Mouse (Mus musculus): Measurements from ENCODE around the gene Ppp1r3d. TPM values are rescaled to one million over a fixed set of nuclear protein-coding genes. Genes with fewer than 3 reads are reported as not detected.

Gene Ppp1r3d
- polyA plus RNA-seq, 1 experiment, result 4.0 TPM

DNA sequence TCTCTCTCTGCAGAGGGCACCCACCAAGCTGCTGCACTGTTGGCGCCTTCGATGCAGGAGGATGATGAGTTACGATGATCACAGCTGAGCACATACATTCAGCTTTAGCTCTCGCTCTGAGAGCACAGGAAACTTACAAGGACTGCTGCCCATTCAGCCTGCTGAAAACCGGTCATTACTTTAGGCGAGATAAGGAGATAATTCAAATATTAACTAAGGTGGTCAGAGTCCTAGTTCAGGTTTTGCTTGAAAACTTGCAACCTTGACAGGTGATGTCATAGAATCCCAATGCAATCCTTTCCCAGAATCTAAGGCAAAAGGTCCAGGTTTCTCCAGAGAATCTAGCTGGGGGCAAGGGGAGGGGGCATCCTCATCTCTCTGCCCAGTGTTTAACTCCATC, 15.2 kb upstream of the Ppp1r3d start:
- TF ChIP-seq CTCF (IDR thresholded peaks at IDR 0.05; ENCODE audit: borderline replicate concordance, extremely low read depth, insufficient read depth, insufficient read length) (no peak), POLR2A (IDR thresholded peaks at IDR 0.05; ENCODE audit: borderline replicate concordance, extremely low read depth, insufficient read depth, insufficient read length, poor library complexity, severe bottlenecking) (no peak)
- DNase-seq (ENCODE audit: low read depth), result no peak

DNA sequence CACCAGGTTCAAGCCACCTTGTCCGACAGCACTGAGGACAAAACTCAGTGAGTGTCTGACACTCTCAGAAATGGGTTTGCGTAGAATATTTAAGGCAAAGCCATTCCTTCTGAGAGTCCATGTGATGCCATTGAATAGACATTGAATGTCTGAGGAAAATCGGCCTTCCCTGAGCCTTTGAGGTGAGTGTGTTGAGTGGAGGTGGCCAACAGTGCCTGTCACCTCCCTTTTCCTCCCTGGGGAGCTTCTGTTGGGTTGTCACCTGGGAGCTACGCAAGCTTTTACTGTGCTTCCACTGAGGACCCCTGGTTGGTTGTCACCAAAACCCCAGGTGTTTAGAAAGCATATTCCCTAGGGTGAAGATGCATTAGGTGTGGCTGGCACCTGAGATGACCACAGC, 14.4 kb upstream of the Ppp1r3d start:
- no peak for TF ChIP-seq CTCF (IDR thresholded peaks at IDR 0.05; ENCODE audit: borderline replicate concordance, extremely low read depth, insufficient read depth, insufficient read length)
- no peak for TF ChIP-seq POLR2A (IDR thresholded peaks at IDR 0.05; ENCODE audit: borderline replicate concordance, extremely low read depth, insufficient read depth, insufficient read length, poor library complexity, severe bottlenecking)

DNA sequence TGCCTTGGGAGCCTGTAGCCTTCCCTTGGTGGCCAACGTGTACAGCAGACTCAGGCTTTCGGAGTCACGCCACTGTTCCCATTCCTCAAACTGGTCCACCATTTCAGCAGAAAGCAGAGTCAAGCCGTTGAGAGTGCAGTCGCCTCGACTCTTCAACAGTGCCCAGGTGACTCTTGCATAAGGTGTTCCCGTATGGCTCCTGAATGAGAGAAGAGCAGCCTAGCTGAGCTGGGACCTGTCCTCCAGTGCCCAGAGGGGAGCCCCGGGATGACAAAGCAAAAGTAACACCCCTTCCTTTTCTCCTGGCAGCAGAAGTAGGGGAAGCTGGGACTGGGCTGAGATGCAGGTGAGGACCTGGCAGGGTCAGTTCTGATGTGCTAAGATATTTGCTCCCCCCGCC, 13.9 kb upstream of the Ppp1r3d start:
- TF ChIP-seq CTCF (IDR thresholded peaks at IDR 0.05; ENCODE audit: borderline replicate concordance, extremely low read depth, insufficient read depth, insufficient read length) (no peak), POLR2A (IDR thresholded peaks at IDR 0.05; ENCODE audit: borderline replicate concordance, extremely low read depth, insufficient read depth, insufficient read length, poor library complexity, severe bottlenecking) (no peak)
- DNase-seq (ENCODE audit: low read depth), result no peak

More for the DNA sequence above, 14.4 kb upstream of the Ppp1r3d start:
- DNase-seq (ENCODE audit: low read depth), result no peak

DNA sequence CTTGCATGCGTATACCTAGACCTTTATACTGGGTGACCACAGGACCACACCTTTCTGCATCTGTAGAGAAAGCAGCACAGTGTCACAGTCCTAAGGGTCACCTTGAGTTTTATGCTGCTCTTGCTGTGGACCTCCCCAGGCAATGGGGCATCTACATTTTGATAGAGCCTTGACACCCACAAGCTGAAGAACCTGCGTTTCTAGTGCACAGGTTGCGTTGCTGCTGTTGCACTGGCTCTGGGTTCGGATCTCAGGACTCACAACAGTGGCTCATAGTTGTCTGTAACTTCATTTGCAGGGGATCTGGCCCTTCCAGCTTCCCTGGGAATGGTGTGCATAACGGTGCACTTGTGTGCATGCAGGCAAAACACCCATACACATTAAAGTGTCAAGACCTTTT, 12.9 kb upstream of the Ppp1r3d start:
- DNase-seq (ENCODE audit: low read depth), result no peak
- TF ChIP-seq CTCF (IDR thresholded peaks at IDR 0.05; ENCODE audit: borderline replicate concordance, extremely low read depth, insufficient read depth, insufficient read length) (no peak), POLR2A (IDR thresholded peaks at IDR 0.05; ENCODE audit: borderline replicate concordance, extremely low read depth, insufficient read depth, insufficient read length, poor library complexity, severe bottlenecking) (no peak)

DNA sequence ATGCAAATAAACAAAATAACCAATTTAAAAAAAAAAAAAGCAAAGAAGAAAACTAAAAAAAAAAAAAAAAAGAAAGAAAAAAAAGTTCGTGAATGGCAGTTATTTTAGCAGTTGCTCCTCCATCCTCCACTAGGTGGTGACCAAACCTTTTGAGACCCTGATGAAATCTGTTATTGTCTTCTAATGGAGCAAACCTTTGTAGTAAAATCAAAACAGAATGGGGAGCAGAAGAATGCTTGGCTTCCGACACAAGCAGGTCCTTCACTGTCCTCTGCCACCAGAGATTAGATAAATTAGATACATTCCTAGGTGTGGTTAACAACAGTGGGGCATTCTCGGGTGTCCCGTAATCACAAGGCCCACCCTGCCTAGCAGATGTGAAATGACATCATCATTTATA, 12.0 kb upstream of the Ppp1r3d start:
- peak; percentile 77 for DNase-seq (ENCODE audit: low read depth)
- no peak for TF ChIP-seq POLR2A (IDR thresholded peaks at IDR 0.05; ENCODE audit: borderline replicate concordance, extremely low read depth, insufficient read depth, insufficient read length, poor library complexity, severe bottlenecking)
- peak; percentile 48 for TF ChIP-seq CTCF (IDR thresholded peaks at IDR 0.05; ENCODE audit: borderline replicate concordance, extremely low read depth, insufficient read depth, insufficient read length)

DNA sequence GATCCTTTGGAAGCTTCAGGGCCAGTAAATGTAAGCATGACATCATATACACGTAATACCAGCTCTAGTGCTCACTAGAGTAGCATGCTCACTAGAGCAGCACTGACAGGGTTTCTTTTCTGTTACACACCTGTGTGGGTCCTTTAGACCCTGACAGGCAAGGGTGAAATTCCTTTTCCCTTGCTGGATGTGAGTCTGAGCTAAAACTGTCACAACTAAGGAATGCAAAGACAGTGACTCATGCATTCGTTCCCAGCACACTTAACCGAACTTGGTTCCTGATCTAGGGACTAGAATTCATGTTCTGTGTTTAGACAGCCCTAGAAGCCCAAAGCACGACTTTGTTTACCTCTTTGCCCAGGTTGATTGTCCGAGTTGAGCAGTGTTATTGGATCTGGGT, 9.0 kb upstream of the Ppp1r3d start:
- TF ChIP-seq POLR2A (IDR thresholded peaks at IDR 0.05; ENCODE audit: borderline replicate concordance, extremely low read depth, insufficient read depth, insufficient read length, poor library complexity, severe bottlenecking), result no peak
- no peak for TF ChIP-seq CTCF (IDR thresholded peaks at IDR 0.05; ENCODE audit: borderline replicate concordance, extremely low read depth, insufficient read depth, insufficient read length)
- no peak for DNase-seq (ENCODE audit: low read depth)

DNA sequence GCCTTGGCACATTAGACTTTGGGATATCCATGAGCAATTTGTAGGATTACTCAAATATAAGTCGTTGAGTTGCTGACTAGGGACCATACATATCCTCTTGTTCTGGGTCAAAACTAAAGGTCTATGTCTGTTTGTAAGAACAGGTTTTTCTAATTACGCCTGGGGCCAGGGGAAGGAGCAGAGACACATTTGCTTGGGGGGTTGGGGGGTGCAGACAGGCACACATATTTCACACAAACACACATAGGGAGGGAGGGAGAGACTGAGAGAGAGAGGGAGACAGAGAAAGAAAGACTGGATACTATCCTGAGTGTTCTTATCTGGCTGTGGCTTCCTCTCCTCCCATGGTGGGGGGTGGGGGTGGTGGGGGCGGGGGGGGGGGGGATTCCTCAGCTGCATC, 7.9 kb upstream of the Ppp1r3d start:
- TF ChIP-seq POLR2A (IDR thresholded peaks at IDR 0.05; ENCODE audit: borderline replicate concordance, extremely low read depth, insufficient read depth, insufficient read length, poor library complexity, severe bottlenecking) (no peak), CTCF (IDR thresholded peaks at IDR 0.05; ENCODE audit: borderline replicate concordance, extremely low read depth, insufficient read depth, insufficient read length) (no peak)
- no peak for DNase-seq (ENCODE audit: low read depth)

DNA sequence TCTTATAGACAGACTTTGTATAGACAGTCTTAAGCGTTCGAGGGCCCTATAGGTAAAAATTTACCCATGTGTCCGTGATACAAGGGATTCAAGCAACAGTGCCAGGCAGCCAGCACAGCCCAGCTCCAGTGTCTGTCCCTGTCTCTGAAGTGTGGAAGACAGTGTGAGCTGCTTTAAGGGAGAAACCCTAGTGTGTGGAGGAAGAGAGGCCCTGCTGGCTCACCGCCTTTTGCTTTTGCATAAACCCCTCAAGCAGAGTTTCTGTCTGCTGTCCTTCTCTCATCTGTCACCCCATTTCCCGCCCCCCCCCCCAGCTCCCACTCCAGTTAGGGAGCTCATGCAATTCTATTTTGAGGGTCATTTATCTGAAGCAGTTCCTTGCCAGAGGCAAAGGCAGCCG, 7.3 kb upstream of the Ppp1r3d start:
- DNase-seq (ENCODE audit: low read depth), result peak; percentile 49
- TF ChIP-seq CTCF (IDR thresholded peaks at IDR 0.05; ENCODE audit: borderline replicate concordance, extremely low read depth, insufficient read depth, insufficient read length) (no peak), POLR2A (IDR thresholded peaks at IDR 0.05; ENCODE audit: borderline replicate concordance, extremely low read depth, insufficient read depth, insufficient read length, poor library complexity, severe bottlenecking) (no peak)

DNA sequence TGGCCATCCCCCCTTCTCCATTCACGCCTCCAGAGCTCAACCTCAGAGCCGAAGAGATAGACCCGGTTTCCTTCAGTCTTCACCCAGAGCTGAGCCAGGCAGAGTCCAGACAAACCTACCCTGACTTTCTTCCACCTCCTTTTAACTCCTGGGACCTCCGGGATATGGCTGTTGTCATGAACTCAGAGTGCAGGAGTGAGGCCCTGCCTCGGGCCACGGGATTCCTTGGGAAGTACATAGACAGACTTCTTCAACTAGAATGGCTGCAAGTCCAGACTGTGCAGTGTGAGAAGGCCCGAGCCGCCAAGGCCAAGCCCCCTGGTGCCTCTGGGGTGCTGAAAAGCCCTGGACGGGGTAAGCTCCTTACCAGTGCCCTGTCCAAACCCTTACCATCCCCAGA, 6.3 kb upstream of the Ppp1r3d start:
- no peak for TF ChIP-seq POLR2A (IDR thresholded peaks at IDR 0.05; ENCODE audit: borderline replicate concordance, extremely low read depth, insufficient read depth, insufficient read length, poor library complexity, severe bottlenecking)
- TF ChIP-seq CTCF (IDR thresholded peaks at IDR 0.05; ENCODE audit: borderline replicate concordance, extremely low read depth, insufficient read depth, insufficient read length), result no peak
- no peak for DNase-seq (ENCODE audit: low read depth)

DNA sequence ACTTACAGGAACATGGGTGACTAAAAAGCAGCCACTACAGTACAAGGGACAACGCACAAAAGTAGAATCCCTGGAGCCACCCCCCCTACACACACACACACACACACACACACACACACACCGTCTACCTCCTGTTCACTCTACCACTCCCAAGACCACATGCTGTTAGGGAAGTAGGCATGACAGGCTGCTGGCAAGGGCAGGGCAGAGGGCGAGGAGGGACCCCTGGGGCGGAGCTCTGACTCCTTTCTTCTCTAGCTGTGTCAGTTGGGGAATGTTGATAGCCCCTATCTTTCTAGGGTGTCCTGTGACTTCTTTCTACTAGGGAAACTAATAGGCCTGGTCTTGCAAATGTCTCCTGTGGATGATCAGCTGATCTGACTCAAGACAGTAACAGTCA, 2.7 kb upstream of the Ppp1r3d start:
- no peak for DNase-seq (ENCODE audit: low read depth)
- TF ChIP-seq POLR2A (IDR thresholded peaks at IDR 0.05; ENCODE audit: borderline replicate concordance, extremely low read depth, insufficient read depth, insufficient read length, poor library complexity, severe bottlenecking), result no peak

DNA sequence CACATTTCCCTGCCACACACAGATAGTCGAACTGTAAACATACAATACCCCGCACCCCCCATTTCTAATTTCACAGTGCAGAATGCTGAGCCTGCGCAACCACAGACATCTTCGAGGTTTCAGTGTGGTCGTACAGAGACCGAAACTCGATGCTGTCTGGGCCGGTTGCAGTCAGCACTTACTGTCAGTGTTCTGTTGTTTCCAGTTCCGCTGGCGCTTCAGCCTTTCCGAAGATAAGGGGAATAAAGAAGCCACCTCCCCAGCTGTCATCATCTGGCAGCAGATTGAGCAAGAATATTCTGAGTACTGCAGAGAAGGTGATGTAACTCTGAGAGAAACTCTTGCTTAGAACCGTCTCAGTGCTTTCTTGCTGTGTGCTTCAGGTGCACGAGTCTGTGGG, 2.2 kb upstream of the Ppp1r3d start:
- TF ChIP-seq POLR2A (IDR thresholded peaks at IDR 0.05; ENCODE audit: borderline replicate concordance, extremely low read depth, insufficient read depth, insufficient read length, poor library complexity, severe bottlenecking) (no peak), CTCF (IDR thresholded peaks at IDR 0.05; ENCODE audit: borderline replicate concordance, extremely low read depth, insufficient read depth, insufficient read length) (no peak)
- no peak for DNase-seq (ENCODE audit: low read depth)

DNA sequence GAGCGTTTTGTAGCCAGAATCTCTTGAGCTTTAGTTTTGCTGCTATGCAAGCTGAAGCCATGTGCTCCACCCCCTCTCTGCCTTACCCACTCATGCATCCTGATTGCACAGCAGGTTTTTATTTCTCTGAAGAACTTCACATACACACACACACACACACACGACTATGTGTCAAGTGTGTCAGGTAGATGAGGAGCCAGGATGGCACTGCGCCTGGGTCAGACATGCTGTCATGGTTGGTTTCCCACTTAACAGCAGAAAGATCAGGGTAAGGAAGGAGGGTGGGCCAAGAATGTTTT, 827 bp upstream of the Ppp1r3d start:
- TF ChIP-seq POLR2A (IDR thresholded peaks at IDR 0.05; ENCODE audit: borderline replicate concordance, extremely low read depth, insufficient read depth, insufficient read length, poor library complexity, severe bottlenecking) (no peak), CTCF (IDR thresholded peaks at IDR 0.05; ENCODE audit: borderline replicate concordance, extremely low read depth, insufficient read depth, insufficient read length) (no peak)
- no peak for DNase-seq (ENCODE audit: low read depth)

All from brain, embryonic 14.5 days (tissue).